Mouse (Mus musculus) midbrain, embryonic 13.5 days (tissue): ENCODE measurements around the gene Coq9. TPM values are rescaled to one million over a fixed set of nuclear protein-coding genes. Genes with fewer than 3 reads are reported as not detected.

ENCODE experiments used
- polyA plus RNA-seq: library from polyadenylated mRNA; unstranded; fragments of >200 nt; fragmentation: Nextera tagmentation; extraction: Ambion mirVana; gene quantifications from 2 replicates; pipeline ENCODE4 v1.2.1, GENCODE M21; 2015

Coq9 gene
- polyA plus RNA-seq, 1 experiment from 2014 or later: 61.6 TPM

Other genes with a start within 250 kb of the Coq9 start
- 56.6 and 57.3 TPM in 2 replicates for gene Rspry1, start 236.4 kb upstream of the Coq9 start, polyA plus RNA-seq
- gene Fam192a, start 236.3 kb upstream of the Coq9 start, polyA plus RNA-seq: 96.4 and 106 TPM in 2 replicates
- 238 and 256 TPM in 2 replicates for gene Arl2bp, start 171.7 kb upstream of the Coq9 start, polyA plus RNA-seq
- 0.21 and 0.43 TPM in 2 replicates for gene Pllp, start 142.0 kb upstream of the Coq9 start, polyA plus RNA-seq
- not detected in 2 replicates for gene Ccl22, start 92.7 kb upstream of the Coq9 start, polyA plus RNA-seq
- gene Cx3cl1, start 66.3 kb upstream of the Coq9 start, polyA plus RNA-seq: 14.2 and 14.5 TPM in 2 replicates
- gene Ccl17, start 27.9 kb upstream of the Coq9 start, polyA plus RNA-seq: 0.46 TPM in 1 of 2 replicates, not detected in the other
- gene Ciapin1, start within 50 bp of the Coq9 start, polyA plus RNA-seq: 202 and 203 TPM in 2 replicates
- gene Polr2c, start 19.1 kb downstream of the Coq9 start, polyA plus RNA-seq: 133 and 140 TPM in 2 replicates
- 51.2 and 54.5 TPM in 2 replicates for gene Dok4, start 38.0 kb downstream of the Coq9 start, polyA plus RNA-seq
- 4.0 and 6.0 TPM in 2 replicates for gene Ccdc102a, start 79.8 kb downstream of the Coq9 start, polyA plus RNA-seq
- 0.08 and 0.13 TPM in 2 replicates for gene Adgrg5, start 85.4 kb downstream of the Coq9 start, polyA plus RNA-seq
- gene Adgrg1, start 136.4 kb downstream of the Coq9 start, polyA plus RNA-seq: 189 and 212 TPM in 2 replicates
- 0.96 and 1.3 TPM in 2 replicates for gene Adgrg3, start 179.4 kb downstream of the Coq9 start, polyA plus RNA-seq
- gene Drc7, start 216.8 kb downstream of the Coq9 start, polyA plus RNA-seq: 0.24 and 0.58 TPM in 2 replicates
- gene Katnb1, start 242.9 kb downstream of the Coq9 start, polyA plus RNA-seq: 38.8 and 39.7 TPM in 2 replicates